Mouse (Mus musculus): ENCODE results near the gene D930048N14Rik. TPM values are rescaled to one million over a fixed set of nuclear protein-coding genes. Genes with fewer than 3 reads are reported as not detected.
A peak's percentile ranks its signal among the peaks of the same experiment; 100 is the strongest.

The D930048N14Rik gene
- total and polyA plus RNA-seq, 3 experiments, result 0.38 to 1.5 (median 0.81) TPM

GRCm38 (mm10) chr11:51618894-51619408, 31.8 kb upstream of the D930048N14Rik start:
- Histone ChIP-seq H3K9ac (ENCODE audit: insufficient read depth, low read depth) (peak overlapping the region; percentile 24), H3K4me2 (ENCODE audit: insufficient read depth, low read depth, poor library complexity, severe bottlenecking) (peak overlapping the region; percentile 0; the same call in 1 of the 2 replicates), H3K4me1 (ENCODE audit: control insufficient read depth in 1 of 2, insufficient read depth in 2 of 2) (peaks cover 16 to 54% of the 10 kb centered on the region in 2 experiments), H3K9me3 (replicated peaks; ENCODE audit: low read length) (no peaks in the 10 kb centered on the region), H3K4me3 (replicated peaks in 1 of 3; ENCODE audit: low read depth in 2 of 3, low read length in 2 of 3, poor library complexity in 1 of 3) (peak overlapping the region; percentile 54 to 93 (median 64)), H3K36me3 (replicated peaks in 1 of 2; ENCODE audit: control insufficient read depth in 1 of 2, insufficient read depth in 1 of 2, low read length in 1 of 2) (peaks cover 28 to 30% of the 10 kb centered on the region in 2 experiments), H3K27me3 (replicated peaks) (no peaks in the 10 kb centered on the region), H3K79me2 (replicated peaks; ENCODE audit: control insufficient read depth, extremely low read depth, insufficient read depth, poor library complexity, severe bottlenecking) (peaks cover 28% of the 10 kb centered on the region), H3K27ac (ENCODE audit: insufficient read depth, low read depth) (peak overlapping the region; percentile 26)
- in situ Hi-C loops (cut with MboI; ENCODE audit: low pct_ligation_motif_present, low pct_unique_long_range_greater_than_20kb, low sequenced_read_pairs) (loop anchor here (10.0 kb wide), 1 partner anchor 66 kb away; the partner anchor contains the start of gene 0610009B22Rik), dilution Hi-C loops (cut with MboI; ENCODE audit: extremely low pct_ligation_motif_present, extremely low pct_unique_long_range_greater_than_20kb, low sequenced_read_pairs) (no loop called here)
- TF ChIP-seq ZNF384 (IDR thresholded peaks at IDR 0.05; ENCODE audit: low read depth, low read length) (peak; percentile 76), SMC3 (IDR thresholded peaks at IDR 0.05; ENCODE audit: low read depth, low read length) (no peak)
- no peak for DNase-seq (ENCODE audit: extremely low read depth)

- dilution Hi-C loops (cut with MboI; ENCODE audit: extremely low pct_ligation_motif_present, extremely low pct_unique_long_range_greater_than_20kb, low sequenced_read_pairs), result no loop called here
- TF ChIP-seq TBP (conservative IDR thresholded peaks at IDR 0.05; ENCODE audit: low read depth, low read length) (peak; percentile 74), MYC (IDR thresholded peaks at IDR 0.05; ENCODE audit: low read depth, low read length) (peak; percentile 99), CHD1 (IDR thresholded peaks at IDR 0.05; ENCODE audit: low read depth, low read length) (no peak), MAX (IDR thresholded peaks at IDR 0.05; ENCODE audit: low read length) (peak; percentile 97), ZNF384 (IDR thresholded peaks at IDR 0.05; ENCODE audit: low read depth, low read length) (no peak), NELFE (IDR thresholded peaks at IDR 0.05; ENCODE audit: low read depth, low read length) (peak; percentile 76), SMC3 (IDR thresholded peaks at IDR 0.05; ENCODE audit: low read depth, low read length) (no peak), GABPA (IDR thresholded peaks at IDR 0.05; ENCODE audit: insufficient replicate concordance, low read depth, low read length) (no peak), JUN (IDR thresholded peaks at IDR 0.05; ENCODE audit: insufficient read depth, low read depth, low read length) (no peak), IRF4 (IDR thresholded peaks at IDR 0.05; ENCODE audit: low read depth, low read length) (peak; percentile 82), ZMIZ1 (IDR thresholded peaks at IDR 0.05; ENCODE audit: low read depth, low read length) (peak; percentile 75; the same call in 1 of the 2 replicates), CHD2 (IDR thresholded peaks at IDR 0.05; ENCODE audit: low read length) (peak; percentile 96), ELF1 (IDR thresholded peaks at IDR 0.05; ENCODE audit: low read depth, low read length) (peak; percentile 98), EP300 (IDR thresholded peaks at IDR 0.05; ENCODE audit: low read length) (no peak), PAX5 (IDR thresholded peaks at IDR 0.05; ENCODE audit: low read length) (no peak), KAT2A (IDR thresholded peaks at IDR 0.05; ENCODE audit: insufficient replicate concordance, low read length) (0 out of 2 replicates have a peak, but pooled peaks have one; percentile 58), MEF2A (IDR thresholded peaks at IDR 0.05; ENCODE audit: borderline replicate concordance, low read depth, low read length) (peak; percentile 95), USF1 (IDR thresholded peaks at IDR 0.05; ENCODE audit: low read depth, low read length) (peak; percentile 33), RCOR1 (conservative IDR thresholded peaks at IDR 0.05; ENCODE audit: low read depth, low read length) (peak; percentile 90; the same call in 1 of the 2 replicates), UBTF (IDR thresholded peaks at IDR 0.05; ENCODE audit: low read depth, low read length) (no peak), USF2 (conservative IDR thresholded peaks at IDR 0.05; ENCODE audit: low read depth, low read length) (no peak; the same call in 1 of the 2 replicates), TCF12 (IDR thresholded peaks at IDR 0.05; ENCODE audit: low read depth, low read length) (peak; percentile 47; the same call in 1 of the 2 replicates), RAD21 (IDR thresholded peaks at IDR 0.05; ENCODE audit: low read depth, low read length) (no peak), MAZ (IDR thresholded peaks at IDR 0.05; ENCODE audit: low read depth, low read length) (0 out of 2 replicates have a peak, but pooled peaks have one; percentile 52), JUND (conservative IDR thresholded peaks at IDR 0.05; ENCODE audit: low read depth, low read length) (peak; percentile 31; the same call in 1 of the 2 replicates), POLR2A (IDR thresholded peaks at IDR 0.05; ENCODE audit: low read depth, low read length) (peak; percentile 90), E2F4 (IDR thresholded peaks at IDR 0.05; ENCODE audit: insufficient replicate concordance, low read depth, low read length) (peak; percentile 94; the same call in 1 of the 2 replicates), MAFK (IDR thresholded peaks at IDR 0.05; ENCODE audit: insufficient replicate concordance, low read length) (no peak), ZKSCAN1 (IDR thresholded peaks at IDR 0.05; ENCODE audit: borderline replicate concordance, low read depth, low read length) (no peak), POLR2AphosphoS2 (IDR thresholded peaks at IDR 0.05; ENCODE audit: low read depth, low read length) (peak; percentile 77; the same call in 1 of the 2 replicates)
These were observed 31.2 kb upstream of the D930048N14Rik start, which contains the start of gene Nhp2 for GRCm38 (mm10) chr11:51619409-51620060. Nhp2 (plus strand) TSS chr11:51619735.

More at GRCm38 (mm10) chr11:51619409-51620060, 31.2 kb upstream of the D930048N14Rik start, which contains the start of gene Nhp2:
- Histone ChIP-seq H3K9ac (ENCODE audit: insufficient read depth, low read depth) (peak within 1 kb of the TSS; percentile 87), H3K27me3 (replicated peaks) (no peaks in the 10 kb centered on the region), H3K4me1 (ENCODE audit: control insufficient read depth in 1 of 2, insufficient read depth in 2 of 2) (peaks cover 15 to 56% of the 10 kb centered on the region in 2 experiments), H3K79me2 (replicated peaks; ENCODE audit: control insufficient read depth, extremely low read depth, insufficient read depth, poor library complexity, severe bottlenecking) (peaks cover 28% of the 10 kb centered on the region), H3K9me3 (replicated peaks; ENCODE audit: low read length) (no peaks in the 10 kb centered on the region), H3K4me3 (replicated peaks in 1 of 3; ENCODE audit: low read depth in 2 of 3, low read length in 2 of 3, poor library complexity in 1 of 3) (peak within 1 kb of the TSS; percentile 64 to 93 (median 68)), H3K4me2 (ENCODE audit: insufficient read depth, low read depth, poor library complexity, severe bottlenecking) (peak within 1 kb of the TSS; percentile 84), H3K36me3 (replicated peaks in 1 of 2; ENCODE audit: control insufficient read depth in 1 of 2, insufficient read depth in 1 of 2, low read length in 1 of 2) (peaks cover 34 to 36% of the 10 kb centered on the region in 2 experiments), H3K27ac (ENCODE audit: insufficient read depth, low read depth) (peak within 1 kb of the TSS; percentile 63)
- peak; percentile 100 for DNase-seq (ENCODE audit: extremely low read depth)
- in situ Hi-C loops (cut with MboI; ENCODE audit: low pct_ligation_motif_present, low pct_unique_long_range_greater_than_20kb, low sequenced_read_pairs), result loop anchor here (10.0 kb wide), 1 partner anchor 65 kb away; the partner anchor contains the start of gene 0610009B22Rik
